Mouse (Mus musculus) E14TG2a.4 (cell line): ENCODE measurements around the gene Atxn3.

Source experiments
- H3K27me3 ChIP-seq: 2 replicates; pipeline ENCODE4 v1.6.1; 2014; ENCODE audit warnings: low read length, control low read depth; ENCODE audit not compliant: insufficient read depth
- H3K36me3 ChIP-seq: 2 replicates; pipeline ENCODE4 v1.6.1; 2014; ENCODE audit warnings: low read length, control low read depth; ENCODE audit not compliant: insufficient read depth
- H3K4me1 ChIP-seq: replicated peaks from 2 replicates; pipeline ENCODE4 v1.6.1; 2014; ENCODE audit warnings: low read depth, low read length, control low read depth
- H3K4me3 ChIP-seq: replicated peaks from 2 replicates; pipeline ENCODE4 v1.5.1; 2014; ENCODE audit warnings: mild to moderate bottlenecking, low read length
- H3K9me3 ChIP-seq: 2 replicates; pipeline ENCODE4 v1.6.1; 2014; ENCODE audit warnings: low read length, control low read depth
- CTCF ChIP-seq: conservative IDR thresholded peaks from 2 replicates; pipeline ENCODE4 v1.5.1; 2014; ENCODE audit warnings: low read length
- NANOG ChIP-seq: IDR thresholded peaks from 2 replicates; pipeline ENCODE4 v1.6.1; 2014; ENCODE audit warnings: borderline replicate concordance, low read length, mixed read lengths
- POU5F1 ChIP-seq: IDR thresholded peaks from 2 replicates; pipeline ENCODE4 v1.6.1; 2014; ENCODE audit warnings: low read length, borderline replicate concordance

Atxn3 gene

GRCm38 (mm10) chr12:101891066-101891465, 67.0 kb downstream of the Atxn3 start:
- Histone ChIP-seq H3K4me3 (no peak overlapping the region), H3K4me1 (no peaks in the 10 kb centered on the region), H3K36me3 (peaks cover 40% of the 10 kb centered on the region), H3K27me3 (no peaks in the 10 kb centered on the region), H3K9me3 (no peaks in the 10 kb centered on the region)
- TF ChIP-seq POU5F1 (no peak), CTCF (no peak), NANOG (no peak)

GRCm38 (mm10) chr12:101889351-101889750, 68.7 kb downstream of the Atxn3 start:
- Histone ChIP-seq H3K36me3 (peaks cover 56% of the 10 kb centered on the region), H3K27me3 (no peaks in the 10 kb centered on the region), H3K9me3 (no peaks in the 10 kb centered on the region), H3K4me3 (no peak overlapping the region), H3K4me1 (no peaks in the 10 kb centered on the region)
- no peak for TF ChIP-seq NANOG

- no peaks in the 10 kb centered on the region for H3K9me3 ChIP-seq
- TF ChIP-seq NANOG, result no peak
- TF ChIP-seq POU5F1, result no peak
- no peak for TF ChIP-seq CTCF
- H3K36me3 ChIP-seq, result peaks cover 60% of the 10 kb centered on the region
- no peak overlapping the region for H3K4me3 ChIP-seq
- H3K27me3 ChIP-seq, result no peaks in the 10 kb centered on the region
- no peaks in the 10 kb centered on the region for H3K4me1 ChIP-seq
These were observed 69.7 kb downstream of the Atxn3 start for GRCm38 (mm10) chr12:101888312-101888711.

DNA sequence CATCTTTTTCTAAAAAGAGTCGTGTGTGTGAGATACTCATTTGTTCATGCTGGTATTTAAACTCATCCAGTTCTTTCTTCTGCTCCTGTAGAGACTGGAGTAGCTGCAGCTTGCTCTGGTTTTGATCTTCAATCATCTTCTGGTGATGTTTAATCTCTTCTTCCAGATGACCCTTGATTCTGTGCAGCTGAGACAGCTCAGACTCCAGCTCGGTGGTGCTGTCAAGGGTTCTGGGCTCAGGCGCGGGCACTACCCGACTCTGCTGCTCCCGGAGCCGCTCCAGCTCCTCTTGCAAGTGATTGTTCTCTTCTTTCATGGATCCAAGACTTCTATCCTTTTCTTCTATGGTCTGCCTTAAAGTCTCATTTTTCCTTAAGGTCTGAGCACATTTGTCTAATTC, 73.1 kb downstream of the Atxn3 start:
- peaks cover 55% of the 10 kb centered on the region for H3K36me3 ChIP-seq
- H3K4me1 ChIP-seq, result no peaks in the 10 kb centered on the region
- H3K9me3 ChIP-seq, result no peaks in the 10 kb centered on the region
- H3K27me3 ChIP-seq, result no peaks in the 10 kb centered on the region
- no peak overlapping the region for H3K4me3 ChIP-seq
- TF ChIP-seq POU5F1, result no peak
- no peak for TF ChIP-seq NANOG
- no peak for TF ChIP-seq CTCF

DNA sequence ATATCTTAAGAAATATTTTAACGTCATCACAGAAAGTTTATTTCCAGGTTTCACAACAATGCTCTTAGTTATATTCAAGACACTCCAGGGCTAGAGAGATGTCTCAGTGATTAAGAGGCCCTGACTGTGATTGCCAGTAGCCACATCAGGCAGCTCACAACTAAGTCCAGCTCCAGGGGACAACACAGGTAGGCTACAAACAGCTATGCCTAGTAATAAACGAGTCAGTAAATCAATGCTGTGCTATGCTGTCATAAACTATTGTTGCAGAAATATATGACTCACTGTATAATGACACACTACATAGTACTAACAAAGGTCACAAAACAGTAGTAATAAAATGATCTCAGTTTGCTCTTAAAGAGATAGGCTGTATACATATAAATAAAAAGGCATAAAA, 81.7 kb downstream of the Atxn3 start:
- no peak for TF ChIP-seq POU5F1
- TF ChIP-seq CTCF, result no peak
- H3K9me3 ChIP-seq, result peaks cover 10% of the 10 kb centered on the region
- H3K4me1 ChIP-seq, result no peaks in the 10 kb centered on the region
- peaks cover 43% of the 10 kb centered on the region for H3K36me3 ChIP-seq
- H3K4me3 ChIP-seq, result no peak overlapping the region
- H3K27me3 ChIP-seq, result no peaks in the 10 kb centered on the region

DNA sequence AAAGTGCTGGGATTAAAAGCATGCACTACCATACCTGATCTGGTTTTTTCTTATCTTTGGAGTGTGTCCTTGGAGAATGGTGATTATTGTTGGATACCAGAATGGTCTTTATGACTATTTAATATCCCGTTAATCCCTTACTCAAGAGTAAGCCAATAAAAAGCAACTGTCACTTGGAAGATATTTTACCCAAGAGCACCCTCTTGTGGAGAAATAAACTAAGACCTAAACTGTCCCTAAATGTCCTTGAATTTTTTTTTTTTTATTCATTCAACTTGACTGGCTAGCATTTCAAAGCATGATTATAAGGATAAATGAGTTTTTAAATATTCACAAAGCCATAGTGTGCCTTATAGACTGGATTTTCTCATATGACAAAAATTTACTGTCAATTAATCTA, 82.9 kb downstream of the Atxn3 start:
- H3K27me3 ChIP-seq, result no peaks in the 10 kb centered on the region
- peaks cover 14% of the 10 kb centered on the region for H3K9me3 ChIP-seq
- peaks cover 45% of the 10 kb centered on the region for H3K36me3 ChIP-seq
- H3K4me1 ChIP-seq, result no peaks in the 10 kb centered on the region
- H3K4me3 ChIP-seq, result no peak overlapping the region
- TF ChIP-seq CTCF (peak; percentile 49), POU5F1 (no peak), NANOG (no peak)
